Mouse (Mus musculus) spleen, embryonic (tissue): ENCODE results near the gene D10Jhu81e.
"Not testable (repeated sequence)": the region's sequence is repeated elsewhere in the genome, so short reads cannot be mapped to it uniquely, and the experiment has no call there.

Source experiments
- CTCF ChIA-PET: fragments of 350-600 bp; sonication (Branson Sonifier 250); formaldehyde crosslinking; loops from one replicate; lab custom pipeline; 2022; lab: Charles Lee

D10Jhu81e gene

DNA sequence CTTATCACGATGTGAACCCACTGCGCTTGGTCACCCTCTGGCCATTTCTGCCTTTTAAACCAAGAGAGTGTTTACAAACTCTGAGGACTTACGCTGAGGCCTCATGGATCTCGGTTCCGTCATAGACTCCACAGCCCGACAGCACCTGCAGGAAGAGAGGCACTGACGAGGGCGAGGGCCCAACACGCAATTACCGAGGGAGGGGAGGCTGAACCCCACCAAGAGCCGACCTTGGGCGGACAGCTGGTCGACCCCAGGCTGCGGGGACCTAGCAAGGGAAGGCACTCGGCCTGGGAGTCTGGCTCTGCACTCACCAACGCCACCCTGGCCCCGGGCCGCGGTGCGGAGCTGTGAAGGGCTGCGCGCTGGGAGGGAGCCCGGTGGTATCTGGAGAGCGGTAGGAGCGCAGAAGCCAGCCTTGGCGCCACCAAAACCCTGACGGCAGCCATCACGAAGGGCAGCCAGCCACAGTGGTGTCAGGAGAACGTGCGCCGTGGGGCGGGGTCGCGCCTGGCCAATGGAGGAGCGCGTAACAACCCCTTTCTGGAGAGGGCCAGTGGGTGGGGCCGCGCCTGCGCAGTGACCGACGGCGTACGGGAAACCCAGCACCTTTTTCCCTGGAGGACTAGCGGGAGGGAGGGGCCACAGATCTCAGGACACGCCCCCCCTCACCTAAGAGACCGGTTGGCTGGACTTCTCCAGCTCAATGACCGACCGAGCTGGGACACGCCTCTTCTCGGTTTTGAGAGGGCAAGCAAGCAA lies at the start of gene D10Jhu81e:
D10Jhu81e (minus strand) TSS at position 502 of the 762 bp plus-strand sequence.
- CTCF ChIA-PET: no interaction called here

- CTCF ChIA-PET: no interaction called here
These were observed 49.0 kb upstream of the D10Jhu81e start for GRCm38 (mm10) chr10:78218576-78218975.

DNA sequence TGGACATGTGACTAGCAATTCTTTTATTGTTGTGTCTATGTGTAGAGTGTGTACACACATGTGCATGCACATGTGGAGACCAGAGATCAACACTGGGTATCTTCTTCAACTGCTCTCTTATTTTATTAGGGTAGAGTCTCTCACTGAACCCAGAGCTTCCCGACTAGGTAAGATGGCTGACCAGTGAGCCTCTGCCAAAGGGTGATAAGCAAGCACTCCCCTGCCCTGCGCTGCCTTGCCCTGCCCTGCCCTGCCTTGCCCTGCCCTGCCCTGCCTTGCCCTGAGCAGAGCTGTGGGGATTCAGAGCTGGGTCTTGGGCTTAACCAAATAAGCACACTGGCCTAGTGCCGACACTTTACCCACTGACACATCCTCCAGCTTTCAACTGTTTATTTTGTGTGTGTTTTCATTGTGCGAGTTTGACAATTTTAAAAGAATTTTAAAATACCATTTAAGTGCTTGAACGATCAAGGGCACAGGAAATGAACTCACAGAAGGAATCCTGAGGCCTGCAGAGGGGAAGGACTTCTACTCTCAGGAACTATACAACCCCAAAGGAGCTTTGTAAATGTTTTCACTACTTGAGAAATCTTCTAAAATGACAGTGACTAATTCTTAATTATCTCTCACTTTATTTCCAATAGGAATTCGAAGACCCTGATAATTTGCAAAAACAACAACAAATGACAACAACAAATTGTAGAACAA lies 46.9 kb upstream of the D10Jhu81e start:
- CTCF ChIA-PET: no interaction called here

DNA sequence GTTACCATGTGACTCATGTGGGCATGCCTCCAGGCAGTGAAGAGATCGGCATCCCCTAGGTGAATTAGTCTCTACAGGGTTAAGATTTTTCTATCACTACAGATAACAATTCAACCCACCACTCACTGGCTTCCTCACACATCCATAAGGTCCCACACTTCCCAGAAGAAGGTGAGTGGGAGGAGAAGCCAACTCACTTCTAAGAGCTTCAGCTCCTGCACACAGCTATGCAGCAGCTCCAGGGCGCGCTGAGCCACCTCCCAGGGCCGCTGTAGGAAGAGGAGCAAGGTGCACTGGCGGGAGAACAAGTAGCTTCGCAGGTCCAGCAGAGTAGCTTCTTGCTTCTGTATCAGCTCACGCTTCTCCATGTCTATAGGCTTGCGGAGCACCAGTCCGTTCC lies 44.8 kb upstream of the D10Jhu81e start:
- CTCF ChIA-PET: interaction anchor here (1.1 kb wide), 1 partner anchor 1446 kb away, joined by 9 read pairs; no protein-coding TSS in a partner anchor

GRCm38 (mm10) chr10:78211311-78211710 lies 41.7 kb upstream of the D10Jhu81e start:
- CTCF ChIA-PET: interaction anchor here (0.6 to 0.8 kb wide), 2 partner anchors 193 to 582 kb away, joined by 3 to 4 read pairs; no protein-coding TSS in a partner anchor

DNA sequence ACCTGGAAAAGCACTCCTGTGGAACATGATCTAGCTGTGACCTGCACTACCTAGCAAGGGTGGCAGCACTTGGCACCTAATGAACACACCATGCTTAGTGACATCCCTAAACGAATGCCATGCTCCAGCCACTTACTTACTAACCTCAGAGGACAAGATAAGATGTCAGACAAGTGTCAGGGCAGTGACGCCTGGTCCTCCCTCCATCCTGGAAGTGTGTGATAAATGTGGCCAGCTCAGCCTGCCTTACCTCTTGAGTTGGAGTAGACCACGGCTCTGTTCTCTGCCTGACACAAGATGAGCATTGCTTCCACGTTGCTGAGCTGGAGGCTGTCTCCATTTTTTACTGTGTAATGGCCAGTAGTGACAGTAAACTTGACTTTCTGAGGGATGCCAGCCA lies 31.6 kb upstream of the D10Jhu81e start:
- CTCF ChIA-PET: interaction anchor here (0.6 kb wide), 1 partner anchor 195 kb away, joined by 8 read pairs; no protein-coding TSS in a partner anchor

GRCm38 (mm10) chr10:78192933-78193332 lies 23.4 kb upstream of the D10Jhu81e start:
- CTCF ChIA-PET: no interaction called here

DNA sequence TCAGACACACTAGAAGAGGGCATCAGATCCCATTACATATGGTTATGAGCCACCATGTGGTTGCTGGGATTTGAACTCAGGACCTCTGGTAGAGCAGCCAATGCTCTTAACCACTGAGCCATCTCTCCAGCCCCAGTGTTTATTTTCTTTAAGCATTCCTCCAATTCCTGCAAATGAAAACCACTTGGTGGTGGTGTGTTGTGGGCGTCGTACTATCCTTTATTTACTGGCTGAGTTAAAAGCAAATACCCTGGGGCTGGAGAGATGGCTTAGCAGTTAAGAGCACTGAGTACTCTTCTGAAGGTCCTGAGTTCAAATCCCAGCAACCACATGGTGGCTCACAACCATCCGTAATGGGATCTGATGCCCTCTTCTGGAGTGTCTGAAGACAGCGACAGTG lies 16.5 kb upstream of the D10Jhu81e start:
- CTCF ChIA-PET: not testable (repeated sequence)

DNA sequence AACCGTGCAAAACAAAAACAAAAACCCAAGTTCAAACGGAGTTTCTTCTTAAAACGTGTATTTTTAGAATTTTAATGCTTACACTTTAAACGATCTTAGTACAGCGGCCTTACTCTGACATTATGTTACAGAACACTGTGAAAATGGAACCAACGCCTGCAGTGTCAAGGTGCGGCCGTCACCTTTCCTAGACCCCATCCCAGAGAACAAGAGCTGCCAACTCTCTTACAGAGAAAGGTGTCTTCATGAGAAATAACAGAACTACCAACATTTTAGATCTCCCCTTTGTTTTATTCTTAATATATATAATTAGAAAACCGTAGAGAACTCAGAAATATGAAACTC lies 15.8 kb upstream of the D10Jhu81e start:
- CTCF ChIA-PET: no interaction called here

DNA sequence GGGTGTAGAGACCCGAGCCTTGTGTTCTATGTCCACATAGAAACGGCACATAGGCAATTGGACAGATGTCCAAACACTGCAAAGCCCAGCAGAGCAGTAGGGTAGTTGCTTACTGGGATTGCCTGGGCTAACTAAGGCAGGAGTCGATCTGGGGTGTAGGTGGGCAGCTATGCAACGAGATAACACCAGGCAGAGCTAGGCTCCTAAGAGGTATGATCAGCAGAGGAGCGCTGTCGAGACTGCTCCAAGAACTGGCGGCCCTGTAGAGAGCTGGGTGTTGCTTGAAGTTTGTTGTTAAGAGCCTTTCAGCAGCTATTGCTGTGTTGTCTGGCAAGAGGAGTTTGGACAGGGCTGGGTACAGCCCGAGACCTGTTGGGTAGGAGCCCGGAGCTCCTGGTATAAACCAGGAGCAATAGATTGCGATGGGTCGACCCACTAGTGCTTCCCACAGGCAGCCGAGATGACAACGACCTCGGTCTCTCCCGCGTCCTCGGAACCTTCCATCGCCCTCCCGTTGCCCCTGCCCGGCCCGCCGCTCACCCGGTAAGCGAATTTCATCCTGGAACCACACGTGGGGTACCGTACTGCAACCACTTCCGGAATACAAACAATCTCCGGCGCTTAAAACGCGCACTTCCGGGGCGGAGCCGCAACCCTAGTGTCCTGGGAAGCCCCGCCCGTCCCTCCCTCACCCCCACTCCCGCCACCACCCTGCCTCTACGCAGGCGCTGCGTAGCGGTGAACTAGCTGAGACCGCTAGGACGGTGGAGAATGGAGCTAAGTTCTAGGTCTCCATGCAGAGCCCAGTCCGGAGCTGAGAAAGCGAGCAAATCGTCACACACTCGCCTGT lies 15.2 kb upstream of the D10Jhu81e start, which contains the start of gene Pwp2:
Pwp2 (minus strand) TSS at position 619 of the 850 bp plus-strand sequence.
- CTCF ChIA-PET: no interaction called here

- CTCF ChIA-PET: no interaction called here
These were observed 14.0 kb upstream of the D10Jhu81e start for GRCm38 (mm10) chr10:78183577-78183976.

- CTCF ChIA-PET: no interaction called here
These were observed 12.7 kb upstream of the D10Jhu81e start for GRCm38 (mm10) chr10:78182321-78182720.

- CTCF ChIA-PET: interaction anchor here (0.6 kb wide), 2 partner anchors 192 to 211 kb away, joined by 3 to 4 read pairs; no protein-coding TSS in a partner anchor
These were observed 4.9 kb upstream of the D10Jhu81e start for GRCm38 (mm10) chr10:78174474-78174873.

DNA sequence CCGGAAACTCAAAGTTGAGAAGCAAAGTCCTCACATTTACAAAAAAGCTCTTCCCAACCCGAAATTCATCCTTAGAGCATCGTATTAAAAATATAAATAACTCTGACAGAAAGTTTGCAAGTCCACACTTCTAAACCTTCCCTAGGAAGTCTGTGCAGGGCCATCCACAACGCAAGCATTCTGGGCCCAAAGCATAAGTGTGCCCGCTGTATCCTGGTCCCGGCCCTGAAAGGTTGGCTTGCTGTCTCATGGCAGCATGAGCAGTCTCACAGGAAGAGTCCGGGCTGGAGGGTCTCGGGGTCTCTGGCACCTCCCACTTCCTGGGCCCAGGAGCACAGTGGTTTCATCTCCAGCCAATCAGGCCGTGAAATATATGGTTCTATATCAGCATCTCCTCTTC lies 2.0 kb upstream of the D10Jhu81e start:
- CTCF ChIA-PET: interaction anchor here (1.0 kb wide), 1 partner anchor 110 kb away, joined by 4 read pairs; no protein-coding TSS in a partner anchor

- CTCF ChIA-PET: interaction anchor here (1.0 kb wide), 1 partner anchor 111 kb away, joined by 4 read pairs; no protein-coding TSS in a partner anchor
These were observed 1.5 kb upstream of the D10Jhu81e start for GRCm38 (mm10) chr10:78171057-78171456.

- CTCF ChIA-PET: no interaction called here
These were observed 863 bp upstream of the D10Jhu81e start for GRCm38 (mm10) chr10:78170445-78170844.

DNA sequence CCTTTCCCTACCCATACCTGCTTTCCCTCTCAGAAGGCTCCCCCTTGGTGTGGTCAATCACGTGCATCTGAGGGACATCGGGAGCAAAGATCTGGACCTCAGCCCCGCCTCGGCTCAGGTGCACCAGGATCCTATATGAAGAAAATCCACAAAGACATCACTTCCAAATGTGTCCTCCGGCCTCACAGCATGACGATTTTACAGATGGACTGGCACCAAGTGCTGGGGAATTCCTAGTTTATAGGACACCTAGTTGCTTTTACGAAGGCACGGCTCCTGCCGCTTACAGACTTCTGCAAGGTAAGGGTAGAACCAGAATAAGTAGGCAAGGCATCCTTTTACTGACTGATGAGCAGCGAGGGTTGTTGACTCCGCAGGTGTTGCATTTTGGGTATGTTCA lies 790 bp downstream of the D10Jhu81e start:
- CTCF ChIA-PET: no interaction called here

DNA sequence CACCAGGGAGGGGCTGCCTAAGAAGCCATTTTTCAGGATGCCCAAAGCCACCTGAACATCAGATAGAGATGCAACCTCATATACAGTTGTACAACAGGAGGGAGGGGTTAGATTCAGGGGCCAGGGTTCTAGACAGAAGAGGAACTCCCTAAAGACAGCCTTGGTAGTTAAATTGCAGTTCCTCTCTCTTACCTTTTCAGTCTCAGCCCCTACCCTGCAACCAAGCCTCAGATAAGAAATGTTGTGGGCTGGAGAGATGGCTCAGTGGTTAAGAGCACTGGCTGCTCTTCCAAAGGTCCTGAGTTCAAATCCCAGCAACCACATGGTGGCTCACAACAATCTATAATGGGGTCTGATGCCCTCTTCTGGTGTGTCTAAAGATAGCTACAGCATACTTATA lies 1.8 kb downstream of the D10Jhu81e start:
- CTCF ChIA-PET: no interaction called here

DNA sequence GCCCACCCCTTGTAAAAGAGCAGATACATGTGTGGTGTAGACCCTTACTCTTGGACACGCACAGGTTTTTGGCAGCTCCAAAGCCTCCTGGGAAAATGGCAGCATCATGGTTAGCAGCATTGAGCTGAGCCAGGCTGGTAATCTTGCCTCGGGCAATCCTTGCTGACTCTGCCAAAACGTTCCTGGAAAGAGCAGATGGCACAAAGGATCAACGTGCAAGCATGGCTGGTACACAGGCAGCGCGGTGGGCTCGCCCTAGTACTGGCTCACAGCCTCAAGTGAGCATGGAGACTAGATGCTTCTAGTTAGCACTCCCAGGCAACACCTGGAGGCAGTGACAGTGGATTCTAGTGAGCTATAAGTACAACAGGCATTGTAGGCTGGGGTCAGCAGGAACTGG lies 2.2 kb downstream of the D10Jhu81e start:
- CTCF ChIA-PET: no interaction called here

DNA sequence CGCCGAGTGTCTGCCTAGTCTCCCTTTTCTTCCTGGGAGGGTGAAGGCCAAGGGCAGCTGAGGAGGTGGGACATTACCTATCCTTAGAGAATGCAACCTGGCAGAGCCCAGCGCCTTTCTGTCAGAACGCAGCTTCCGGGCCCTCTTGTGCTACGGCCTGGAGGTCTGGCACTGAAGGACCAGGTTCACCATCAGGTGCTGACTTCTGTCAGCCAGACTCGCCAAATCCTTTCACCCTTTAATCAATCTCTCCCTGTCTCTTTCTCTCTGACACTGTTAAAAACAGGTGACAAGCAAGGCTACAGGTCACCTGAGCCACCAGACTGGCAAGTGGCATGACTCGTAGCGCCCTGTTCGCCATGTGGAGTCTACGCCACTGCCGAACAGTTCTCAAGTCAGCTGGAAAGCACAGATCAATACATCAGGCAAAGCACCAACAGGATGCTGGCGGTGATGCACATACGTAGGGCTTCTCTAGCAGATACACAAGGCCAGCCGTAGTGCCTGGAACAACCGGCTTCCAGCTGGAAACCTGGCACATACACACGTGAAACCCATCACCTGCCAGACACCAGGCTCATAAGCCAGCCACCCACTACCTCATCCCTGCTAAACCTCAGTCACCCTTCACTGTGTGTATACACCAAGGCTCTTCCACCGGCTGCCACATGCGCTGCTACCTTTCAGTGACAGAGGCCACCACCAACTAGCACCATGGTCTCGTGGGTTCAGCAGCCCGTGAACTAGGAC lies 4.2 kb downstream of the D10Jhu81e start:
- CTCF ChIA-PET: interaction anchor here (0.5 to 0.8 kb wide), 3 partner anchors 94 to 626 kb away, joined by 3 to 10 read pairs (median 3); no protein-coding TSS in a partner anchor

DNA sequence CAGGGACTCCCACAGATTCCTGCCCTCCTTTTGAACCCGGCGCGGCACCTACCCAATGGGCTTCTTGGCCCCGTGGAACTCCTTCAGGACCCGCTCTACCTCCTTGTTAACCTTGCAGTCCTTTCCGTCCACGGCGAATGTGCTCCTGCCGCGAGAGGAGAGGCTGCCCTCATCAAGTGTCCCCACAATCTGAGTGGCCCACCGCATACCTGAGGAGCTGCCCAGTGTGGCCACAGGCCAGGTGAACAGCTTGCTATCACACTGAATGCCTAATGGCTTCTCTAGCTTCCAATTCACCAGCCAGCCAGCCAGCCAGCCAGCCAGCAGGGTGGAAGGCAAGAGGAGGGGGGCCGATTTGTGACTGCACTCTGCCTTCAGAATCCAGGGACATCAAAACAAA lies 4.8 kb downstream of the D10Jhu81e start:
- CTCF ChIA-PET: interaction anchor here (0.7 to 3.1 kb wide), 3 partner anchors 93 to 626 kb away, joined by 3 to 22 read pairs (median 3); no protein-coding TSS in a partner anchor
